Comparison of ENCODE assay signal across 11 mouse cellular contexts in the genomic region with DNA sequence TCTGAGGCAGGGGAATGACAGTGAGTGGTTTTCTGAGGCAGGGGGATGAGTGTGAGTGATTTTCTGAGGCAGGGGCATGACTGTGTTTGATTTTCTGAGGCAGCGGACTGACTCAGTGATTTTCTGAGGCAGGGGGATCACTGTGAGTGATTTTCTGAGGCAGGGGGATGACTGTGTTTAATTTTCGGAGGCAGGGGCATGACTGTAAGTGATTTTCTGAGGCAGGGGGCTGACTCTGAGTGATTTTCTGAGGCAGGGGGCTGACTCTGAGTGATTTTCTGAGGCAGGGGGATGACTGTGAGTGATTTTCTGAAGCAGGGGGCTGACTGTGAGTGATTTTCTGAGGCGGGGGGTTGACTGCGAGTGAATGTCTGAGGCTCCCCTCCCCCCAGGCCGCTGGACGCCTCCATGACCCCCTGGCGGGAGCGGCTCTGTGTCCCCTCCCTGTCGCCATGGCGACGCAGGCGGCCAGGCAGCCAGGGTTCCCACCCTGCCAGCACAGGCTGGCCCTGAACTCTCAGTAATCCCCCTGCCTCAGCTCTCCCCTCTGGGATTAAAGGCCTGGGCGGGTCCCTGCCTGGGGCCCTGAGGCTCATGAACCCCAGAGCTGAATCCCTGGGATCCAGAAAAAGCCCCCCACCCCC. TPM values are rescaled to one million over a fixed set of nuclear protein-coding genes. Genes with fewer than 3 reads are reported as not detected.
DNase-seq lines count a peak whose midpoint lies in the region; ATAC-seq and TF ChIP-seq lines count a peak whose summit lies in the region.
"Not testable (repeated sequence)": the region's sequence is repeated elsewhere in the genome, so short reads cannot be mapped to it uniquely, and the experiment has no call there.
"Had no signal": no experiment of that assay in that cellular context is flagged by ENCODE, and none has a peak within 500 bp of the region (broad histone marks: within the 10 kb centered on the region; RNA-seq: fewer than 3 reads in every experiment).

No protein-coding gene starts in this region.

- not testable (repeated sequence) for H3K4me2 ChIP-seq in embryonic facial prominence, embryonic 11.5 days (ENCODE audit: low read depth, low read length)

- DNase-seq in CD4-positive, CD25-positive, alpha-beta regulatory T cell, adult 2 months (ENCODE audit: low read depth, low spot score), result peak; percentile 29
- peak; percentile 45 for DNase-seq in cerebellum, adult 11-12 months
- peak; percentile 60 for DNase-seq in embryonic facial prominence, embryonic 11.5 days (ENCODE audit: low spot score)
- DNase-seq in heart, postnatal 10 days, result peak; percentile 34 to 59
- peak; percentile 45 to 49 for DNase-seq in left cerebral cortex, adult 2 months (ENCODE audit: extremely low spot score in 1 of 2, low spot score in 2 of 2)
- peak; percentile 83 for DNase-seq in mesoderm, embryonic 11.5 days (ENCODE audit: low read depth, low spot score)
- DNase-seq in right cerebral cortex, postnatal 4 days, result peak; percentile 54
- DNase-seq in thymus, postnatal 36 days, result peak; percentile 36 to 71

- 41% methylated on average over 12 of the region's 13 CpGs for WGBS in embryonic facial prominence, embryonic 11.5 days

- ATAC-seq in embryonic facial prominence, embryonic 11.5 days (replicated peaks; ENCODE audit: insufficient number of reproducible peaks, low FRiP score, low TSS enrichment, low read depth), result not testable (repeated sequence)

- not testable (repeated sequence) for H3K27me3 ChIP-seq in embryonic facial prominence, embryonic 11.5 days (ENCODE audit: control insufficient read depth, insufficient read depth, low read length)

- not testable (repeated sequence) for TF ChIP-seq CTCF in left cerebral cortex, adult 2 months (IDR thresholded peaks at IDR 0.05)

- not testable (repeated sequence) for H3K27ac ChIP-seq in embryonic facial prominence, embryonic 11.5 days (replicated peaks; ENCODE audit: low read depth, low read length); left cerebral cortex, adult 2 months

- not testable (repeated sequence) for H3K4me3 ChIP-seq in embryonic facial prominence, embryonic 11.5 days (ENCODE audit: low read depth, low read length); left cerebral cortex, adult 2 months

- not testable (repeated sequence) for H3K9ac ChIP-seq in embryonic facial prominence, embryonic 11.5 days (replicated peaks; ENCODE audit: low read length)

- not testable (repeated sequence) for H3K4me1 ChIP-seq in embryonic facial prominence, embryonic 11.5 days (ENCODE audit: control insufficient read depth, insufficient read depth, low read length)

- not testable (repeated sequence) for H3K36me3 ChIP-seq in embryonic facial prominence, embryonic 11.5 days (replicated peaks; ENCODE audit: control insufficient read depth, insufficient read depth, low read depth, low read length)

- intact Hi-C loops in heart, postnatal 10 days (cut with DNase I); left cerebral cortex, adult 2 months (cut with DNase I): not testable (repeated sequence)

- not testable (repeated sequence) for H3K9me3 ChIP-seq in embryonic facial prominence, embryonic 11.5 days (replicated peaks; ENCODE audit: control insufficient read depth, low read length)

RNA-seq across cellular contexts. Expression of a gene that starts 20.8 kb away (rescaled TPM):
- not detected in 2 replicates for polyA plus RNA-seq in embryonic facial prominence, embryonic 11.5 days (2014; fragmentation: Nextera tagmentation; extraction: Ambion mirVana)
- under 1 TPM in 1 of 2 experiments, not detected in 1; 0.20 TPM for total RNA-seq in heart, postnatal 10 days (2021)
- total RNA-seq in left cerebral cortex, adult 2 months (2021), result 1 to 10 TPM in 1 of 2 experiments, under 1 TPM in 1; 0.84 to 1.1 TPM
- polyA plus RNA-seq: C2C12; heart, embryonic 13.5 days; liver, embryonic 13.5 days had no signal

Comparison
In these comparisons a context has a peak if more than half of its experiments do, and no peak if none do; other contexts are left out.
1. DNase-seq: peak in every context shown above with its lines; median percentile 83 in mesoderm, embryonic 11.5 days; 60 in embryonic facial prominence, embryonic 11.5 days; 54 in right cerebral cortex, postnatal 4 days; 54 in thymus, postnatal 36 days; 47 in left cerebral cortex, adult 2 months; 46 in heart, postnatal 10 days; 45 in cerebellum, adult 11-12 months; 29 in CD4-positive, CD25-positive, alpha-beta regulatory T cell, adult 2 months.